Mouse (Mus musculus) liver, adult 2 months (tissue): ENCODE results near the gene Itga10.

ENCODE experiments used
- CTCF ChIP-seq: fragments of 200-500 bp; IDR thresholded peaks from 2 replicates; pipeline ENCODE4 v1.5.1; 2011; ENCODE audit warnings: low read depth, low read length, control low read depth
- POLR2A ChIP-seq: fragments of 200-500 bp; IDR thresholded peaks from 2 replicates; pipeline ENCODE4 v1.6.1; 2011; ENCODE audit warnings: low read length, control low read depth; ENCODE audit not compliant: insufficient read depth; ENCODE audit errors: extremely low read depth

GRCm38 (mm10) chr3:96669727-96670468, 24.5 kb downstream of the Itga10 start, which contains the start of gene Ankrd35:
- TF ChIP-seq POLR2A (no peak), CTCF (peak; percentile 41)
